Mouse (Mus musculus) c-Kit-negative CD71-positive TER-119-positive erythroid progenitor cells, embryonic 14.5 days (primary cell): ENCODE data around the gene Mrgbp.

ENCODE experiments used
- DNase-seq: peaks from one replicate; pipeline ENCODE4 v3.0.0-alpha.2; 2013; ENCODE audit warnings: low read depth, low spot score

Gene Mrgbp

DNA sequence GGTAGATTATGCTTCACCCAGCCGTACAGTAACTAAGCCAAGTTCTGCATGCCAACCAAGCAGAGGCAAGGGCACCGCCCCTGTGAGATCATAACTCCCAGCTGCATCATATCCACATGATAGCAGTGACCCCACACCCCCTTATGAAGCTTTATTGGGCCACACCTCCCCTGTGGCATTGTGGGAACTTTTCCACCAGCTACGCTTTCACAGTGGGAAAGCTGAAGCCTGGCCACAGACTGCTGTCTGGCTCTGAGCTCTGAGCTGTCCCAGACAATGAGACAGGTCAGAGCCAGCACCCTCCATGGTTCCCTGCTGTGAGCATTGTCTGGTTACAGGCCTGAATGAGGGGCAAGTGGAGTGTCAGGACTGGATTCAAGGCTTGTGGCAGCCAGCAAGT is at the start of gene Mrgbp:
Gene Mrgbp (plus strand): TSS at position 303 of the 400 bp plus-strand sequence.
- no peak for DNase-seq

DNA sequence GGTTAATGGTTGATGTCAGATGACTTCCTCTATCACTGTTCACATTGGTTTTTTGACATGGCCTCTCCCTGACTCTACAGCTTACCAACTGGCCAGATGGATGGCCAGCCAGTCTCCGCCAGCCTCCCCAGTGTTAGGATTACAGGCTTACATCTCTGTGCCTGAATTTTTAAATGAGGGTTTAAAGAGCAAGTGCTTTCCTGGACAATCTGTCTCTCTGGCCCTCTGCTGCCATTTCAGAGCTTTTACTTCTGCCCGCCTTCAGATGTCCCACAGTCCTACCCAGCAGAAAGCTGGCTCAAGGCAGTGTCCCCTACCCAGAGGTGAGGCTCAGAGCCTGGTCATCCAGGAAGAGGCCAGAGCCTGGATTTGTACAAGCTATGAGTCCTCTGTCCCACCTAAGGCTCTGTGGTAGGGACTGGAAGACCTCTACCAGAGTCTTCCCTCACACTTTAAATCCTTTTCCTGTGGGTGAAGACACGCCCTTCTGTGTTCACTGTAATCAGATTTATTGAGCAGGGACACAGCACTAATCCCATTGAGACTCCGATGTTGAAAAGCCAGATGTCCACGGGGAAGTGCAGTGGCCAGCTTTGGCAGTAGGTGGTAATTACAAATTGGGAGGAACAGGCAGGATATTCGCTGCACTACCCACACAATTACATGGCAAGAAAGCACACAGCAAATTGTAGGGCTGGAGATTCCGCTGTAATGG is 49.3 kb upstream of the Mrgbp start:
- no peak for DNase-seq

DNA sequence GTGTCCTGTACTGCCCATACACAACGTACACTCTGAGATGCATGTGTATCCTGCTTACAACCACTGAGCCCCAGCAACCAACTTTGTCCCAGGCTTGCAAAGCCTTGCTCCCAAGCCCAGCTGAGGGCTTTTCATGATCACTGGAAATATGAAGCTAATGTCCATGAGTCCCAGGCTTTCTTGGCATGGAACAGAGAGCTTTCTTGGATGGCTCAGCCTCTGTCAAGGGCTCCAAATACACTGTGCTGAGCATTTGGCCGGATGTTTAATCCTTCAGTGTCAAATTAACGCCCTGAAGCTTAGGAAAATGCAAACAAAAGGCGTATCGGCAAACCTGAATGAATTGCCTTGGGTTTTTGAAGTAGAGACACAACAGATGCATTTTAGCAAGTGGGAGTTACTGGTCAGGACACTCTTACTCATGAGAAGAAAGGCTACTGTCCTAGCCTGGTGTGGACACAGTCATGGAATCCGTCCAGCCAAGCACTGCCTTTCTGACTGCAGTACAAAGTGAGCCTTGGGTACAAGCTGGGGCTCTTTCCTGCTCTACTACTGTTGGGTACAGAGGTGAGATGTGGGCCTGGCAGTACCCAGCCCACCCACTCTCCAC is 48.6 kb upstream of the Mrgbp start:
- no peak for DNase-seq

DNA sequence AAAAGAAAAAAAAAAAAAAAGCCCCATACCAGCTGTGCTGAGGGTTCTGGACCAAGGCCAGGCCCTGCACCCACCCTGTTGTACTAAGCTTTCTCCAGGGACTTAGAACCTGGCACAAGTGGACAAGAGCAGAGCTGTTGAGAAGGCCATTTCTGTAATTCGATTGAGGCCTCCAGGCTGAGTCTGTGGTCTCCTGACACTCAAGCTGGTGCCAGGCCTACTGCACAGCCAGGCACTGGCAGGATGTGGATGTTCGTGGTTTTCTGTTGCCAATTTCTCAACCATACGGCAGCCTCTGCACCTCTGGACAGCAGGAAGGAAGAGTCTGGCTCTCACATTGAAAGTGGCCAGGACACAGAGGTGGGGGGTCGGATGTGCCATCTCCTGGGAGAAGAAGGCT is 47.9 kb upstream of the Mrgbp start:
- no peak for DNase-seq

DNA sequence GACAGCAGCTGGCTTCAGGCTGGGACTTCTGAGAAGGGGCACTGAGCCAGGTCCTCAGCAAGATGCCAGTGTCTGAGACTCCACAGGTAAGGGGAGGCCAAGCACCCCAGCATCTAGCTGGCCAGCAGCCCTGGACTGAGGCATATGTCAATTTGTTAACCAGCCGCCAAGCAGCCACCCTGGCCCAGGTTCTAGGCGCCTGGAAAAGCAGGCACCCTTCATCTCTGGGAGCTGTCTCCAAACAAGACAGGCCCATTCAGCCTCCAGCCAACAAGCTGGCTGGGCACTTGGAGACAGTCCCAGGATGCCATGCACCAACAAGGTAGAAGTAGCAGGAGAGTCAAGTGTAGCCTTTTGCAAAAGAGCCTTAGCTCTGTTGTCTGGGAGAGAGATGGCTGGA is 37.4 kb upstream of the Mrgbp start:
- no peak for DNase-seq

DNA sequence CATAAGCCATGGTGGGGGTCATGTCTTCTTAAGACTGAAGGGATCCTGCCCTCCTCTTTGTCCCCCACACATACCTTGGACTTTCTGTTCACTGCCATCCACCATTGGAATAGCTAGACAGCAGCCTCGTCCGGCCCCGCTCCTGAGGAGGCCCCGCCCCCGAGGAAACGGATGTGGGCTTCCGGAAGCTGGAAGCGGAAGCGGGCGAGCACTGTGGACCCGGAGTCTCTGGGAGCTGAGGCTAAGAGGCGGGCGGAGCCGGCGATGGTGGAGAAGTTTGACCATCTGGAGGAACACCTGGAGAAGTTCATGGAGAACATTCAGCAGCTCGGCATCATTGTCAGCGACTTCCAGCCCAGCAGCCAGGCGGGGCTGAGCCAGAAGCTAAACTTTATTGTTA is 36.1 kb upstream of the Mrgbp start:
- DNase-seq, result no peak

DNA sequence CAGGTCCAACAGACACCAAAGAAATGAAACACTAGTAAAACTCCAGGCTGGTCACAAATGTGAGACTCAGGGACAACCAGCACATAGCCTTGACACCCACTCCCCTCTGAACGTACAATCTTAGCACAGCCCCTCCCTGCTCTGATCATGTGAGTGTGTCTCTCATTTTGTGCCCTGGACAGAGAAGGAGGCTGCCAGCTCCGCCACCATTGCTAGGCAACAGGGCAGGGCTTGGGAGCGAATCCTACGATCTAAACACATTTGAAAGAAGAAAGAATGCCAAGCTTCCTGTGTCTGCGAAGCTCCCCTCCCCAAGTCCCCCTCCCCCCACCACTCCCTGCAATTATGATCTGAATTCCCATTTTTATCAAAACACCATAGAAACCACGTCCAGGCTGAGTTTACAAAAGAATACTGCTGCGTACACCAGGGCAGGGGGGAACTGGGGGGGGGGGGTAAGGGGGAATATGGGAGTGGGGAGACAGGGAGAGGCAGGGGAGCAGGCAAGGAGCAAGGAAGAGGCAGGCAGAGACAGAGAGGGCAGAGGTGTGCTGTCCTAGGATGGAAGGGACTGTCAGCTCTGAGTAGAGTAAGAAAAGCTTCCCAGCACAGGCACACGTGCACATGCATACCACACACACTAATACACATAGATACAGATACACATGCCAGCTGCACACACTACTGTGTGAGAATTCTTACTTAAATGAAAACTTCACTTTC is 33.6 kb upstream of the Mrgbp start:
- DNase-seq, result no peak

DNA sequence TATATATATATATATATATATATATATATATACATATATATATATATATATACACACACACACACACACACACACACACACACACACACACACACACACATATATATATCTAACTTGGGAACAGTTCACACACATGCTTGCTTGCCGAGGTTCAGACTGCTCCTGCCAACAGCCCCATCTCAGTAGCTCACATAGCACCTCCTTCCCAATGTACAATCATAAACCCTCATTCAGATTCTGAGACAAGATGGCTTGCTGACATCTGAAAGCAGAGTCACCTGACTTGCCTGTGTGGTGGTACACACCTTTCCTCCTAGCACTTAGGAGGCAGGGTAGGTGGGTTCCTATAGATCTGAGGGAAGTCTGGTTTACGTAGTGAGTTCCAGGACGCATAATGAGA is 28.8 kb upstream of the Mrgbp start:
- no peak for DNase-seq

DNA sequence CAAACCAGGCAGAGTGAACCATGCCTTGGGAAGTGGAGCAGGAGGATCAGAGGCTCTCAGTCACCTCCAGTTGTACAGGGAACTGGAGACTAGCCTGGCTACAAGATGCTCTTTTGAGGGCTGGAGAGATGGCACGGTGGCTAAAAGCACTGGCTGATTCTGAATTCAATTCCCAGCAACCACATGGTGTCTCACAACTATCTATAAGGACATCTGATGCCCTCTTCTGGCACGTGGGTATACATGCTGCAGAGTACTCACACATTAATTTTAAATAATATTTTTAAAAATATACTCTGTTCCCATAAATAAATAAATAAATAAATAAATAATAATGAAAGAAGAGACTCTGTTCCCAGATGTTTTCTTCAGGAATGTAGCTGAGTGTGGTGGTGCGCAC is 25.9 kb upstream of the Mrgbp start:
- no peak for DNase-seq

DNA sequence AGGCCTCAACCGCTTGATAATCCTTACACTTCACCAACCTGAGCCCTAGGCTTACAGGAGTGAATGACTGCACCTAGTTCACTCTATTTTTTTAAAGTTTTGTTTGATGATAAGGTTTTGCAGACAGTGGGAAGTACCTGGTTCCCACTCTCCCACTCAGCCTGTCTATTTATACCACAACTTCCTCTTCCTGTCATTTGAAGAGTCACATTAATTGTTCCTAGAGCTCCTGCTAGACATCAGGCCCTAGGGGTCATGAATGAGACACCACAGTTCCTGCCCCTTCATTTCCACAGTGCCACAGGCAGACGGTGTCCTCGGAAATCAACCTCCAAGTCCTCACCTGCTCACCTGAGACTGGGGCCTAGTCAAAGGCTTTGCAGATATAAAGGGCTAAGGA is 24.6 kb upstream of the Mrgbp start:
- no peak for DNase-seq

DNA sequence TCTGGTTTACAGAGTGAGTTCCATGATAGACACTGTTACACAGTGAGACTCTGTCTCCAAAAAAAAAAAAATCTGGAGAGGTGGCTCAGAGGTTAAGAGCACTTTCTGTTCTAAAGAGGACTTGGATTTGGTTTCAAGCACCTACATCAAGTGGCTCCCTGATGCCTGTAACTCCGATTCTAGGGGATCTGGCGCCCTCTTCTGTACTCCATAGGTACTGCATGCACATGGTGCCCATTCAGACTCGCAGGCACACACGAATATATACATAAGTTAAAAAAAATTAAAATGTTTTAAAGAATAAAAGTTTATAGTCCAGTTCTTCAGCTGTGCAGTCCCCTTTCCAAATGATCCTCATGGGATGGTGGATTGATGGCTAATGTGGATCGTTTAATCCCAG is 20.9 kb upstream of the Mrgbp start:
- no peak for DNase-seq

DNA sequence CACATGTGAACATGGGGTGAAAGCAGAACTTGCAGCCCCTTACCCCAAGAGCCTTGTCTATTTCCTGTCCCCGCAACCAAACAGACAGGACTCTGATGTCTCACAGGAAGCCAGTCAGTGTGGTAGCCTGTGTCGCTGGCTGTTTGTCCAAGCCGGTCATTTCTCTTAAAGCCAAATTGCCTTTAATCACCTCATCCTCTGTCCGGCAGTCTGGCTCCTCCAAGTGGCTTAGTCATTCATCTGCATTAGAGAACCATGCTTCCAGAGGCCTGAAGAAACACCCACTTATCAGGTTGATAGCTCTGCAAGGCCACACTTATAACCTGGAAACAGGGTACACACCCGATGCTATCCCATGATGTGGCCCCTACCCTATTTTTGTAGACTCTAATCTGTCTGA is 19.0 kb upstream of the Mrgbp start:
- DNase-seq, result no peak

DNA sequence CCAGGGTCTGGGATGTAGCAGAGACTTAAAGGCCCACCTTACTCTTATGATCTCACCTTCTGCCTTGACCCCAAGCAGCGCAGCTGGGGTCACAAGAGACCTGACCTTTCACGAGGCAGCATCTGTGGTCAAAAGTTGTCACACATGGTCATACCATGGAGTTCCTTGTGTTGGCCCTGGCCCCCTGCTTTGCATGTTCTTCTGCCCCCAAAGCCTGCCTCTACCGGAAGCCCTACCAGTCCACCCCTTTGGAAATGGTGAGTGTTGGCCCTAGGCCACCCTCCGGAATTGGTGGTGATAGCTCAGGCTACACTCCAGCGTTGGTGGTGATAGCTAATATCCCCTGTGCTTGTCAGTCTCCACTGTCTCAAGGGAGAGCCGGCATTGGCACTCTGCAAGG is 17.8 kb upstream of the Mrgbp start:
- DNase-seq, result no peak

DNA sequence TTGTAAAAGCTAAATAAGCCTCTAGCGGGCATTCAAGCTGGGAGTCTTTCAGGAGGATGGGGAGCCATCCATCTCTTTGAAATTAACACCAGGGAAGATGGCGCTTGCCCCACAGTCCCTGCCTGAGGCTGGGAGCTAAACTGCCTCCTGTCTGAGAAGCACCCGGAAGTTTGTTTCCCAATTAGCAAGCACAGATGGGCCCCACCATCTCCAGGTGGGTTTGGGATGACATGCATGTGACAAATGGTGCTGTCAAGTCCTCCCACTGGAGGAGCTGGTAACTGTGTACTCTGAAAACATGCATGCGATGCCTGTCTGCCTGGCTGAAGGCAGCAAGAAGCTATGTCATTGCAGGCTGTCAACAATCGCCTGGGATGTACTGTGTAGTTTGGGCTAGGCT is 17.3 kb upstream of the Mrgbp start:
- no peak for DNase-seq

DNA sequence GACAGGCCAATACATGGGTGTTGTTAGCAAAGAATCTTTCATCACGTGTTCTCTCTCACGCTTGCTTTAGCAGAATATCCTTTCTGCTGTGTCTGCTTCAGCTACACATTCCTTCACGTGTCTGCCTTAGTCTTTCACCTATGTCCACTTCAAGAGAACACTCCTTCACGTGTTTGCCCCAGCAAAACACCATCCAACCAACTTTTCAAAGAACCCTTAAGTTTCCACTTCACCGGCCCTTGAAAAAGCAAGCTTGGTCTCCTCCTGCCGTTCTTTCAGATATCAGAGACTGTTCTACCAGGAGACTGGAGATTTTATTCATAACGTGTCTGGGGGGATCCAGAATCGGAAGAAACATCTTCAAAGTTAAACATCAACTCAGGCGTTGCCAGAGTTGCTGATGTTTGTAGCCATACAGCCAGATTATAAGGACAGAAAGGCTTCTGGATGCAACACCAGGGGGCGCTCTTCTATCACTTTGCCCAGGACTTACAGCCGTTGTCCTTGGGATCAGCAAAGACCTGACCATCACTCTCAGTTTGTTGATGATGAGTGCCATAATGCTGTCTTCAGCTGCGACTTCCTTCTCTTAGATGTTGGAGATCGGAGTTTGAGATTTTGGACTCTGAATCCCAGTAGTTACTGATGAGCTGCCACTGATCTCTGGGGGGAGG is 14.7 kb upstream of the Mrgbp start:
- DNase-seq, result peak; percentile 47

DNA sequence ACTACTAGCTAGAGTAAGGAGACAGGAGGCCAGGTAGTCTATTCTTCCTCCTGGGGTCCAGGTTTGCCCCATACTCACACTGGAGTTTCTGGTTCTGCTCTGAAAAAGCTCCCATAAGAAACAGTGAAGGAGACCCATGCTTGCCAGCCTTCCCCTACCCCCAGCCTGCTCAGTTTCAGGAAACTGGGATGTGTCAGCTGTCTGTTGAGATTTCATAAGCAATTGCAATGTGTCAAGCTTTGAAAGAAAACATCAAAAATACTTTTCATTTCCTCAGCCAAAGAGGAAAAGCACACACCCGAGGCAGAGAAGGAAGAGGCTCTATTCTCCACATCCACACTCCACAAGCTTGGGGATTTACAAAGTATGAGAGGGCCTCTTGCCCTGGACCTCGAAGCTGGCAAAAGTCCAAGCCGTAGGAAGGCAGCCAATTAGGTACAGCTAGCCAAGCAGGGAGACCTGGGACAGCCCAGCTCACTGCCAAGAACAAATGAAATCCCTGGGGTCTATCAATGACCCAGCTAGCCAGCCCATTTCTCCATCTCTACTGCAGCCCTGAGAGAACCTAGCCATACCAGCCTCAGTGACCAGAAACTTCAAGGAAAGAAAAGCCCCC is 12.0 kb upstream of the Mrgbp start:
- no peak for DNase-seq

DNA sequence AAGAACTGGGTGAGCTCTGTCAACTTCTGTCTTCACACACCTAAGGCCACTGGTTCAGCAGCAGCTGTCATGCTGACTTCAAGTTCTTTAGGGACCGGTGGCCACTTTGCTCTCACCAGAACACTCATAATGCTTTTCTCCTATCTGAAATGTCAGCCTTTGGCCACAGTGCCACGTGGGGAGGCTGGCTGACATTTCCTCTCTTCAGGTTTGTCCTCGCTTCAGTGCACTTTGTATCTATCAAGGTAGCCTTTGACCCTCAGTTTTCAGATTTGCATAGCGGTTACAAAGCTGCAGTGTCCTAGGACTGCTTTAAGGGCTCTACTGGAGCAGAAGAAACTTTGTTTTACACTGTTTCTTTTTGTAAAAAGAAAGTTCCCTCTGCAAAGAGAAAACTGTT is 4.6 kb upstream of the Mrgbp start:
- no peak for DNase-seq

DNA sequence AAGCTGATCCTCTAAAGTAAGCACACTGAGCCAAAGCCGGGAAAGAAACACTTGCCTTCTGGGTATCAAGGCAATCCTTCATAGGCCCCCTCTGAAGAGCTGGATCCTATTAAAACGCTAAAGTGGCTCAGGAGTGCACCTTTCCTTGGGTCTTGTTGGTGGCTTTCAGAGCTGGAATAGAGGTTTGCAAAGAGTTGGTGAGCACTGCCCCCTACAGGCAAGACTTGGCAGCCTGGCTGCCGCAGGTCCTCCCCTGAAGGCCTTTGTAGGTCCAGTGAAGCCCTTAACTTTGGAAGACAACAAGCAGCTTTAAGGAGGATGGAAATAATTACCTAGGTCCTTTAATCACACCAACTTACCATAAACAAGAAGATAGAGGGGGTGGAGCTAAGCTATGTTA is 2.4 kb upstream of the Mrgbp start:
- DNase-seq, result peak; percentile 33

DNA sequence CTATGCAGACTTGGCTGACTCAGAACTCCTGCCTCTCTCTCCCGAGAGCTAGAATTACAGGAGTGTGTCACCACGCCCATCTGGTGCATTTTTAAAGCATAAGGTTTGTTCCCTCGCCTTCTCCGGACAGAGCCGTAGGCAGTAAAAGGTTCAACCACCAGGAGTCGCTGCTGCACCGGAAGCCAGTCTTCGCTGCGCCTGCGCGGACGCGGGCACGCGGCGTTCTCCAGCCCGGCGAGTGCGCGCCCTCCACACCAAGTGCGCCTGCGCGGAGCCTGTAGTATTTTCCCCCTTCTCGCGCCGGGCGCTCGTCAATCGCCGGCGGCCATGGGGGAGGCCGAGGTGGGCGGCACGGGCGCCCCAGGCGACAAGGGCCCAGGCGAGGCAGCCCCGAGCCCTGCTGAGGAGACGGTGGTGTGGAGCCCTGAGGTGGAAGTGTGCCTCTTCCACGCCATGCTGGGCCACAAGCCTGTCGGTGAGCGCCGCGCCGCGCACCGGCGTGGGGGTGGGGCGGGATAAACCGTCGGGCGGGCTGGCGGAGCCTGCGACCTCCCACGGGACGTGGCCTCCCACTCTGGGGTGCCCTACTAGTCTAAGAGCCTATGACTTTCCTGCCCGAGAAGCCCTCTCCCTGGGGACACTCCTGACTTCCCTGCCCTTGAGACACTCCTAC is 1.5 kb downstream of the Mrgbp start:
- peak; percentile 91 for DNase-seq

DNA sequence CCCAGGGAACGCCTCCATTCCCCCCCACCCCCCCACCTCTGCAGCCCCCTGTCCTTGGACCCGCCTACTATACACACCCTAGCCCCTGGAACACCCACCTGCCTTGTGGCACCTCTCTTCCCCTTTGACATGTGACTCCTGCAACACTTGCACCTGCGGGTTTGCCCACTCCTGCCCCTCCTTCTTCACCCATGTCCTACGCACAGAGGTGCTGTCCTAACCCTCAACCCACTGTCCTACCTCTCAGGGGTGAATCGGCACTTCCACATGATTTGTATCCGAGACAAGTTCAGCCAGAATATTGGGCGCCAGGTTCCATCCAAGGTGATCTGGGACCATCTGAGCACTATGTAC is 2.0 kb downstream of the Mrgbp start:
- no peak for DNase-seq

DNA sequence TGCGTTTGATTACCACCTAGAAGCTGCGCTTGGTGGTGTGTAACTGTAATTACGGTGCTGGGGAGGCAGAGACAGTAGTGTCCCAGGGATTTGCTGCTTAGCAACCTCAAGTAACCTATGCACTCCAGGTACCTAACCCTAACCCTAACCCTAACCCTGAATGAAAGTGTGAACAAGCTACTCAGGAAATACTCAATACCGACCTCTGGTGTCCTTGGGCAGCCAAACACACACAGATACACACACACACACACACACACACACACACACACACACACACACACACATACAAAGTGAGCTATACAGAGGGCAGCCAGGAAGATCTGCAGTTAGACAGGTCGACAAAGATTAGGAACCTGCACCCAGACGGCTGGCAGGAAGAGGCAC is 7.6 kb downstream of the Mrgbp start:
- DNase-seq, result no peak
